20 mouse cellular contexts compared by ENCODE assay signal in genomic region chr5:103418009-103418408, GRCm38 (mm10). TPM values are rescaled to one million over a fixed set of nuclear protein-coding genes. Genes with fewer than 3 reads are reported as not detected.
DNase-seq lines count a peak whose midpoint lies in the region; ATAC-seq and TF ChIP-seq lines count a peak whose summit lies in the region.
"Had no signal": no experiment of that assay in that cellular context is flagged by ENCODE, and none has a peak within 500 bp of the region (broad histone marks: within the 10 kb centered on the region; RNA-seq: fewer than 3 reads in every experiment).

No protein-coding gene starts in this region.

- H3K9ac ChIP-seq in lung, postnatal 0 days (replicated peaks; ENCODE audit: low read depth): no peak overlapping the region
- no peak overlapping the region for H3K9ac ChIP-seq in stomach, postnatal 0 days (ENCODE audit: low read length)
- H3K9ac ChIP-seq: embryonic facial prominence, embryonic 13.5 days; forebrain, embryonic 15.5 days; heart, embryonic 13.5 days; hindbrain, embryonic 12.5 days had no signal

- H3K4me2 ChIP-seq in lung, postnatal 0 days (replicated peaks; ENCODE audit: low read depth, low read length): no peak overlapping the region
- no peak overlapping the region for H3K4me2 ChIP-seq in stomach, postnatal 0 days (replicated peaks; ENCODE audit: low read depth)
- H3K4me2 ChIP-seq: embryonic facial prominence, embryonic 13.5 days; forebrain, embryonic 15.5 days; heart, embryonic 13.5 days; hindbrain, embryonic 12.5 days had no signal

- peaks cover 6% of the 10 kb centered on the region; the same call in 1 of the 2 replicates for H3K4me1 ChIP-seq in kidney, adult 2 months (ENCODE audit: control insufficient read depth, insufficient read depth, low read length)
- H3K4me1 ChIP-seq in lung, postnatal 0 days (ENCODE audit: insufficient read depth, low read depth, low read length): no peaks in the 10 kb centered on the region
- no peaks in the 10 kb centered on the region for H3K4me1 ChIP-seq in stomach, postnatal 0 days (replicated peaks; ENCODE audit: control insufficient read depth, insufficient read depth)

- no peak for TF ChIP-seq POLR2A in kidney, adult 2 months (IDR thresholded peaks at IDR 0.05; ENCODE audit: low read depth, low read length)

- H3K36me3 ChIP-seq in kidney, adult 2 months (ENCODE audit: control insufficient read depth, insufficient read depth, low read length): no peaks in the 10 kb centered on the region
- H3K36me3 ChIP-seq in lung, postnatal 0 days (ENCODE audit: insufficient read depth, low read length): no peaks in the 10 kb centered on the region
- no peaks in the 10 kb centered on the region for H3K36me3 ChIP-seq in stomach, postnatal 0 days (ENCODE audit: control insufficient read depth, insufficient read depth, low read length)
- H3K36me3 ChIP-seq: embryonic facial prominence, embryonic 13.5 days; forebrain, embryonic 15.5 days; heart, embryonic 13.5 days; hindbrain, embryonic 12.5 days had no signal

- H3K27me3 ChIP-seq in kidney, adult 2 months (replicated peaks; ENCODE audit: control insufficient read depth, insufficient read depth, low read length): no peaks in the 10 kb centered on the region
- H3K27me3 ChIP-seq in lung, postnatal 0 days (replicated peaks; ENCODE audit: insufficient read depth, low read length): no peaks in the 10 kb centered on the region
- no peaks in the 10 kb centered on the region for H3K27me3 ChIP-seq in stomach, postnatal 0 days (ENCODE audit: control insufficient read depth, insufficient read depth, low read length)

- WGBS in kidney, adult 2 months: 76% methylated on average over 9 of the region's 9 CpGs
- 53% methylated on average over 9 of the region's 9 CpGs for WGBS in lung, postnatal 0 days
- WGBS in stomach, postnatal 0 days: 60% methylated on average over 9 of the region's 9 CpGs

- peak; percentile 40; the same call in 1 of the 2 replicates for ATAC-seq in lung, postnatal 0 days
- ATAC-seq in stomach, postnatal 0 days (ENCODE audit: low FRiP score, low TSS enrichment): 0 out of 2 replicates have a peak, but pooled peaks have one; percentile 55
- no peak for ATAC-seq in megakaryocyte progenitor cell, adult 5-6 weeks (replicated peaks; ENCODE audit: poor library complexity)
- ATAC-seq: forebrain, embryonic 15.5 days; hindbrain, postnatal 0 days had no signal

- TF ChIP-seq EP300 in lung, postnatal 0 days (IDR thresholded peaks at IDR 0.05): no peak
- no peak for TF ChIP-seq EP300 in stomach, postnatal 0 days (optimal IDR thresholded peaks at IDR 0.05)

- no peak overlapping the region for H3K27ac ChIP-seq in kidney, adult 2 months (ENCODE audit: insufficient read depth, low read depth, low read length)
- H3K27ac ChIP-seq in lung, postnatal 0 days (ENCODE audit: low read length): no peak overlapping the region
- H3K27ac ChIP-seq in stomach, postnatal 0 days (replicated peaks): 0 out of 2 replicates have a peak overlapping the region, but pooled peaks have one; percentile 45
- H3K27ac ChIP-seq: embryonic facial prominence, embryonic 13.5 days; forebrain, embryonic 15.5 days; heart, embryonic 13.5 days; hindbrain, embryonic 12.5 days; hindbrain, postnatal 0 days had no signal

- DNase-seq in kidney, postnatal 10 days: peak; percentile 16
- no peak for DNase-seq in kidney, adult 2 months
- peak; percentile 32 for DNase-seq in lung, postnatal 0 days (ENCODE audit: low spot score)
- no peak for DNase-seq in lung, postnatal 36 days
- DNase-seq in ZHBTc4 (ENCODE audit: low read depth, low spot score): peak; percentile 30
- DNase-seq in stomach, postnatal 0 days (ENCODE audit: low spot score): no peak
- DNase-seq in cerebellum, adult 18-20 months: no peak
- DNase-seq: adrenal gland, postnatal 10 days; cerebellum, adult 11 months; cerebellum, adult 9-10 months; cerebellum, postnatal 25 days; gastrocnemius, postnatal 36 days; heart, postnatal 36 days had no signal

- no peak overlapping the region for H3K4me3 ChIP-seq in kidney, adult 2 months (ENCODE audit: insufficient read depth, low read depth, low read length)
- H3K4me3 ChIP-seq in lung, postnatal 0 days (ENCODE audit: low read depth, low read length): no peak overlapping the region
- H3K4me3 ChIP-seq in stomach, postnatal 0 days (ENCODE audit: low read depth, low read length): no peak overlapping the region
- H3K4me3 ChIP-seq: embryonic facial prominence, embryonic 13.5 days; erythroblast, embryonic 14.5 days; forebrain, embryonic 15.5 days; heart, embryonic 13.5 days; hindbrain, embryonic 12.5 days had no signal

- no peak for TF ChIP-seq CTCF in kidney, adult 2 months (conservative IDR thresholded peaks at IDR 0.05; ENCODE audit: insufficient read depth, insufficient read length, low read depth, low read length)
- TF ChIP-seq CTCF in lung, postnatal 0 days (IDR thresholded peaks at IDR 0.05): no peak
- no peak for TF ChIP-seq CTCF in stomach, postnatal 0 days (IDR thresholded peaks at IDR 0.05; ENCODE audit: low read depth)

- H3K9me3 ChIP-seq in lung, postnatal 0 days (ENCODE audit: low read length): no peaks in the 10 kb centered on the region
- H3K9me3 ChIP-seq in stomach, postnatal 0 days (ENCODE audit: control insufficient read depth, low read length): no peaks in the 10 kb centered on the region
- H3K9me3 ChIP-seq: embryonic facial prominence, embryonic 13.5 days; forebrain, embryonic 15.5 days; heart, embryonic 13.5 days; hindbrain, embryonic 12.5 days had no signal

RNA-seq across cellular contexts. Expression of gene Ptpn13, which starts 7.0 kb away (rescaled TPM):
- 23.7 and 28.0 TPM in 2 replicates for polyA plus RNA-seq in kidney, adult 2 months (2012; rRNA removed)
- 8.9 and 9.4 TPM in 2 replicates for polyA plus RNA-seq in lung, postnatal 0 days (2015; fragmentation: Nextera tagmentation; extraction: Ambion mirVana)
- 7.6 and 7.8 TPM in 2 replicates for polyA plus RNA-seq in stomach, postnatal 0 days (2015; fragmentation: Nextera tagmentation; extraction: Ambion mirVana)
- 0.30 and 0.37 TPM in 2 replicates for total RNA-seq in megakaryocyte progenitor cell, adult 5-6 weeks (2015)
- total RNA-seq in megakaryocyte progenitor cell, adult 5-6 weeks (2017): 0.58 and 1.5 TPM in 2 replicates

Comparison
In these comparisons a context has a peak if more than half of its experiments do, and no peak if none do; other contexts are left out.
1. DNase-seq: peak in kidney, postnatal 10 days (single experiment), lung, postnatal 0 days (single experiment) and ZHBTc4 (single experiment); none in kidney, adult 2 months (single experiment), lung, postnatal 36 days (single experiment), stomach, postnatal 0 days (single experiment) and cerebellum, adult 18-20 months (0 of 2).